Mouse (Mus musculus) forebrain, postnatal 0 days (tissue): Measurements from ENCODE around the gene Cabp4. TPM values are rescaled to one million over a fixed set of nuclear protein-coding genes. Genes with fewer than 3 reads are reported as not detected.
A peak's percentile ranks its signal among the peaks of the same experiment; 100 is the strongest.
"Not testable (repeated sequence)": the region's sequence is repeated elsewhere in the genome, so short reads cannot be mapped to it uniquely, and the experiment has no call there.

Experiments used
- ATAC-seq: fragments of 200-750 bp; cut with Nextera tagmentation; 2 replicates; pipeline ENCODE4 v1.8.0; 2017; ENCODE audit warnings: mild to moderate bottlenecking, moderate library complexity
- DNase-seq: peaks from one replicate; pipeline ENCODE4 v3.0.0-alpha.2; 2015
- H3K27ac ChIP-seq: fragments of 300-500 bp; sonication (generic); 2 replicates; pipeline ENCODE4 v1.5.1; 2014; ENCODE audit warnings: low read depth, mild to moderate bottlenecking, antibody characterized with exemption, low read length, moderate library complexity, mixed read lengths
- H3K27me3 ChIP-seq: fragments of 300-500 bp; sonication (generic); 2 replicates; pipeline ENCODE4 v1.6.1; 2014; ENCODE audit warnings: mild to moderate bottlenecking, low read length, mixed read lengths; ENCODE audit not compliant: insufficient read depth
- H3K36me3 ChIP-seq: fragments of 300-500 bp; sonication (generic); 2 replicates; pipeline ENCODE4 v1.6.1; 2014; ENCODE audit warnings: mild to moderate bottlenecking, moderate library complexity; ENCODE audit not compliant: insufficient read depth
- H3K4me1 ChIP-seq: fragments of 300-500 bp; sonication (generic); 2 replicates; pipeline ENCODE4 v1.6.1; 2014; ENCODE audit warnings: antibody characterized with exemption; ENCODE audit not compliant: insufficient read depth
- H3K4me2 ChIP-seq: fragments of 300-500 bp; sonication (generic); 2 replicates; pipeline ENCODE4 v1.6.1; 2014; ENCODE audit warnings: low read depth, mild to moderate bottlenecking, moderate library complexity
- H3K4me3 ChIP-seq: fragments of 300-500 bp; sonication (generic); 2 replicates; pipeline ENCODE4 v1.5.1; 2014; ENCODE audit warnings: low read depth, low read length, mixed read lengths
- H3K9ac ChIP-seq: fragments of 300-500 bp; sonication (generic); 2 replicates; pipeline ENCODE4 v1.6.1; 2014; ENCODE audit warnings: mild to moderate bottlenecking
- H3K9me3 ChIP-seq: fragments of 300-500 bp; sonication (generic); 2 replicates; pipeline ENCODE4 v1.6.1; 2016; ENCODE audit warnings: low read length
- CTCF ChIP-seq: sonication (generic); IDR thresholded peaks from 2 replicates; pipeline ENCODE4 v1.5.1; 2016; ENCODE audit warnings: antibody characterized with exemption, control low read depth, low read depth
- WGBS: fragments of 180-500 bp; shearing (Covaris S2); extraction: QIAGEN DNeasy Blood & Tissue Kit; methylation state at CpG from one replicate; pipeline ENCODE4 v1.1.7; 2014; 5-methylcytosine and 5-hydroxymethylcytosine counted together
- polyA plus RNA-seq: library from polyadenylated mRNA; unstranded; fragments of >200 nt; fragmentation: Nextera tagmentation; extraction: Ambion mirVana; gene quantifications from 2 replicates; pipeline ENCODE4 v1.2.1, GENCODE M21; 2015
- total RNA-seq: library from RNA; depleted of rRNA; stranded (reverse); fragments of >200 nt; gene quantifications from 2 replicates; pipeline ENCODE4 v1.2.3, GENCODE M21; 2014

Cabp4 gene
- total and polyA plus RNA-seq, 2 experiments from 2014 or later: 0.08 TPM; not detected in 1

DNA sequence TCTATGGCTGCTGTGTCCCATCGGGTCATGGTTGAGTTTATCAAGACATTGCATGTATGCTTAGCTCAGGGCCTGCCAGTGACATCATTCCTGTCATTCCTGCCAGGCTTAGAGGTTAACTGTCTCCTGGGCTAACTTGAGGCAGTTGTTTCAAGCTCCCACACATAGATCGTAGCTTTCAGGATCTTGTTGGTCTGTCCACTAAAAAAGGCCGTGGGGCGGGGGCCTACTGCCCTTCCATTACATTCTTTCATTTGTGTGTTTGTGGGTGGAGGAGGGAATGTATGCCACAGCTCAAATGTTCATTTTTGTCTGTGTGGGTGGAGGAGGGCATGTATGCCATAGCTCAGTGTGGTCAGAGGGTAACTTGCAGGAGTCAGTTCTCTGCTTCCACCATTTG is 13.7 kb downstream of the Cabp4 start:
- no peak overlapping the region for H3K4me3 ChIP-seq
- TF ChIP-seq CTCF: no peak
- H3K4me2 ChIP-seq: no peak overlapping the region
- DNase-seq (no peak), ATAC-seq (no peak)
- no peak overlapping the region for H3K9ac ChIP-seq
- peaks cover 9% of the 10 kb centered on the region; the same call in 1 of the 2 replicates for H3K4me1 ChIP-seq
- no peaks in the 10 kb centered on the region for H3K27me3 ChIP-seq
- H3K36me3 ChIP-seq: peaks cover 50% of the 10 kb centered on the region
- WGBS: 93% methylated on average over 4 of the region's 4 CpGs
- no peaks in the 10 kb centered on the region for H3K9me3 ChIP-seq
- H3K27ac ChIP-seq: no peak overlapping the region

DNA sequence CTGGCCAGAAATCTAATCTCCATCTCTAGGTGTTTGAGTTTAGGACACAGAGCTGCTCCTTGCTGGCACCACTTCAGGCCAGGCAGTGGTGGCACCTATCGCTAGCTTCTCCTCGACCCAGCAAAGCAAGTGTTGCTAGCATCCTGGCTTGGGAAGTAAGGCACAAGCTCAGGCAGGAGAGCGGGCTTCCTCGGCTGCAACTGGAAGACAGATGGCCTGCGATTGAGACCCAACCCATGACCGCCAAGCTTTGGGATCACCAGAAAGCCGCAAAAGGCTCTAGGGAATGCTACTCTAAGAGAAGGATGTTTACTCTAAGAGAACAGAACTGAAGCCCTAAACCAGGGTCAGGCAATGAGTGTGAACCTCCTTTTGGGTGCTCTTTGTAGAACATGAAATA is 14.4 kb downstream of the Cabp4 start:
- Histone ChIP-seq H3K27me3 (no peaks in the 10 kb centered on the region), H3K9ac (no peak overlapping the region), H3K4me1 (peaks cover 9% of the 10 kb centered on the region; the same call in 1 of the 2 replicates), H3K4me2 (no peak overlapping the region), H3K9me3 (no peaks in the 10 kb centered on the region), H3K36me3 (peaks cover 50% of the 10 kb centered on the region), H3K27ac (no peak overlapping the region), H3K4me3 (no peak overlapping the region)
- TF ChIP-seq CTCF: no peak
- 95% methylated on average over 7 of the region's 7 CpGs for WGBS
- ATAC-seq (no peak), DNase-seq (no peak)

DNA sequence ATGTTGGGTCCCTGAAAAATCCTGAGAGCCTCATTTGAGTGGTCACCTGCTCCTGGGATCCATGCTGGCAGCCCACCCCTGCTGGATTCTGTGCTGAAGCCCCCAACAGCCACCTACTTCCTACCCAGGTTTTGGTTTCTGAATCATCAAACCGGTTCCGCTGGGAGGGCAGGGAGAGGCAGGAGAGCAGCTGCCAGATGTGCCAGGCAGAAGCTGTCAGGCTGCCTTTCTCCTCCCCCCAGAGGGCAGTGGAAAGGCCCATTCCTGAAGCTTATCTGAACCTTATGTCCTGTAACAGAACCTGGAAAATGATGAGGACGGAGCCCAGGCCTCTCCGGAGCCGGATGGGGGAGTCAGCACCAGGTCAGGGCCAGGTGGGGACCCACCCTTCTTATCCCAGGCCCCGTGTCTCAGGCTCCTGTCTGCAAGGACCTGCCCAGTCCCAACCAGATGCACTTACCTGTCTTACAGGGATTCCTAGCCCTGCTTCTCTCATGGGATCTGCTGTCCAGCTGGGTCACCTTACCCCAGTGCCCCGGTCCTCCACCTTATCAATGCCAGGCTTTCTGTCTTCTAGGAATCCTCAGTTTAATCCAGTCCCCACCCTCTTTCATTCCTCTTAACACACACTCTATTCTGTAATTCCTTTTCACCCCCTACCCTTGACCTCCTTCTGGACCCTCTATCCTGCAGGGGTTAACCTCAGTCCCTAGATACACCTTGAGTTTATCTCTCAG is 16.9 kb downstream of the Cabp4 start:
- 73% methylated on average over 7 of the region's 7 CpGs for WGBS

DNA sequence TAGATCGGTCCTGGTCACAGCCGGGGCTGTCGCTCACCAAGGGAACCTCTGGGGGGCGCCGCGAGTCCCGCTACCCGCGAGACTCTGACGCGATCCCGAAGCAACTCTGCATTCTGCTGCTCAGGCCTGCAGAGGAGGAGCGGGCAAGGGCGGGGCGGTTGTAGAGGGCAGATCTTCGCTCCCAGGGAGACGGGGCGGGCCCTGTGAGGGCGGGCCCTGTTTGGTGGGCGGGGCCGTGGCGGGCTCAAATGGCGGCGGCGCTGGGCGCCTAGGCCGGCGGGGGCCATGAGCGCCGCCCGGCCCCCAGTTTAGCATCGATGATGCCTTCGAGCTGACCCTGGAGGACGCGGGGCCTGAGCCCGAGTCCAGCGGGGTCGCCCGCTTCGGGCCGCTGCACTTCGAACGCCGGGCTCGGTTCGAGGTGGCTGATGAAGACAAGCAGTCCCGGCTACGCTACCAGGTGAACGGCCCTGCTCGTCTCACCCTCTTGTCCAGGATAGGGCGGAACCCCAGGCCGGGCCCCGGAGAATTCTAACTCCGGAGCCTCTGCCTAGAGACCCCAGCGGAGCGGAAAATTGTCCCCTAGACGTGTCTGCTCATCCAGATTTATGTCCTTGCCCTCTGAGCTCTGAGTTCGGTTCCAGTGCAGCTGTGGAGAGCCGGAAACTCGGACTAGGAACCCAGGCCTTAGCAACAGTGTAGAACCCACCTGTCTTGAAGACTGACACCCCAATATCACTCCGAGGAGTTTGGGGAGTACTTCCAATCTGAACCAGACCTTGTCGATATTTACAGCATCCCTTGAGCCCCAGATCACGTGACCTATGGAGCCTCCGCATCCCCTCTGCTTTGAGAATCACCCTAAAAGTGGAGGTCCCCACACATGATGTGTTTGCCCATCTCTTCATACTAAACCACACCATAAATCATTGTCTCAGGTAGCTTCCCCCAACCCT is 17.8 kb downstream of the Cabp4 start, which contains the start of gene Aip:
Gene Aip, minus strand, starts transcription at position 118 of the 956 bp plus-strand sequence.
- peak within 1 kb of the TSS; percentile 65 for H3K4me2 ChIP-seq
- TF ChIP-seq CTCF: peak; percentile 81
- H3K4me1 ChIP-seq: peaks cover 9% of the 10 kb centered on the region; the same call in 1 of the 2 replicates
- peak within 1 kb of the TSS; percentile 81 for H3K4me3 ChIP-seq
- peak within 1 kb of the TSS; percentile 69 for H3K27ac ChIP-seq
- peaks cover 27% of the 10 kb centered on the region for H3K36me3 ChIP-seq
- no peaks in the 10 kb centered on the region for H3K27me3 ChIP-seq
- DNase-seq: peak; percentile 98
- ATAC-seq: peak; percentile 93
- no peaks in the 10 kb centered on the region for H3K9me3 ChIP-seq
- H3K9ac ChIP-seq: peak within 1 kb of the TSS; percentile 92
- WGBS: under 1% methylated on average over 59 of the region's 64 CpGs

More for the DNA sequence above, 16.9 kb downstream of the Cabp4 start:
- Histone ChIP-seq H3K9me3 (no peaks in the 10 kb centered on the region), H3K4me2 (peak overlapping the region; percentile 65), H3K4me3 (peak overlapping the region; percentile 81), H3K27ac (no peak overlapping the region), H3K27me3 (no peaks in the 10 kb centered on the region), H3K9ac (peak overlapping the region; percentile 92), H3K4me1 (peaks cover 9% of the 10 kb centered on the region; the same call in 1 of the 2 replicates), H3K36me3 (peaks cover 36% of the 10 kb centered on the region)
- TF ChIP-seq CTCF: no peak
- ATAC-seq: no peak
- no peak for DNase-seq

DNA sequence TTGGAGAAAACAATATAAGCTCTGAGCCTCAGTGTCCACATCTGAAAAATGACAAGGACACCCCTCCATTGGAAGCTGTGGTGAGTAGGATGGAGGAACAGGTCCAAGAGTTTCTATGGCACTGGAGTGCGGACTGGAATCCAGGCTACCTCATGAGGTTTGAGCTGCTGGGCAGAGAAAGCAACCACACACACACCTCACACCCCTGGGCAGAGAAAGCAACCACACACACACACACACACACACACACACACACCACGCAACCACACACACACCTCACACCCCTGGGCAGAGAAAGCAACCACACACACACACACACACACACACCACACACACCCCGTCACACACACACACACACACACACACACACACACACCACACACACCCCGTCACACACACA is 18.6 kb downstream of the Cabp4 start:
- Histone ChIP-seq H3K4me3 (peak overlapping the region; percentile 81), H3K4me2 (peak overlapping the region; percentile 65), H3K36me3 (peaks cover 21% of the 10 kb centered on the region), H3K9ac (peak overlapping the region; percentile 92; the same call in 1 of the 2 replicates), H3K27ac (peak overlapping the region; percentile 54; the same call in 1 of the 2 replicates), H3K4me1 (peaks cover 15% of the 10 kb centered on the region)
- peak; percentile 52 for DNase-seq
- H3K9me3 ChIP-seq, H3K27me3 ChIP-seq: not testable (repeated sequence)
- ATAC-seq: peak; percentile 16
- whole genome bisulfite sequencing: 8% methylated on average over 4 of the region's 4 CpGs

DNA sequence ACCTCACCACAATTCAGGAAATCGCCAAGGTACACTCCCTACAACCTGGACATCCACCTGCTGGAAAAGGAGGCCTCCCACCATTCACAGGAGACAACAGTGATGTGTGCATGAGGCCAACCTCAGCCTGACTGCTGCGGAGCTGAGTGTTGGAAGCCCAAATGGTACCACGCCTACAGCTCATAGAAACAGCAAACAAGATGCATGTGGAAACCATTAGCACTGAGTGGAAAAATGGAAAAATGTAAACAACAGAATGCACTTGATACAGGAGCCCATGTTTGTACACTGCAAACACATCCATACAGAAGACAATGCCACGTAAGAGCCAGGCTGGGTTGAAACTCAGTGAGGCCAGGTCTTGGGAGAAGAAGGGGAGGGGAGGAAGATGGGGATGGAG is 19.4 kb downstream of the Cabp4 start:
- ATAC-seq: no peak
- Histone ChIP-seq H3K9ac (no peak overlapping the region), H3K9me3 (no peaks in the 10 kb centered on the region), H3K4me3 (no peak overlapping the region), H3K27ac (no peak overlapping the region), H3K36me3 (peaks cover 17% of the 10 kb centered on the region), H3K27me3 (no peaks in the 10 kb centered on the region), H3K4me1 (peaks cover 17% of the 10 kb centered on the region), H3K4me2 (no peak overlapping the region)
- WGBS: 88% methylated on average over 4 of the region's 4 CpGs
- DNase-seq: no peak
- TF ChIP-seq CTCF: no peak
